Mouse (Mus musculus) olfactory bulb, adult 2 months (tissue): ENCODE data around the gene Syne3. TPM values are rescaled to one million over a fixed set of nuclear protein-coding genes. Genes with fewer than 3 reads are reported as not detected.

Experiments
- H3K27ac ChIP-seq: fragments of 200-500 bp; 2 replicates; pipeline ENCODE4 v1.5.1; 2012; ENCODE audit warnings: low read depth, low read length; ENCODE audit not compliant: insufficient read depth
- H3K4me1 ChIP-seq: fragments of 200-500 bp; 2 replicates; pipeline ENCODE4 v1.6.1; 2012; ENCODE audit warnings: low read length; ENCODE audit not compliant: control insufficient read depth, insufficient read depth
- H3K4me3 ChIP-seq: fragments of 200-500 bp; 2 replicates; pipeline ENCODE4 v1.5.1; 2012; ENCODE audit warnings: mild to moderate bottlenecking, low read depth, low read length, moderate library complexity; ENCODE audit not compliant: insufficient read depth
- CTCF ChIP-seq: fragments of 200-500 bp; IDR thresholded peaks from 2 replicates; pipeline ENCODE4 v1.5.1; 2012; ENCODE audit warnings: low read depth, mild to moderate bottlenecking, low read length, moderate library complexity; ENCODE audit not compliant: insufficient read depth
- POLR2A ChIP-seq: fragments of 200-500 bp; IDR thresholded peaks from 2 replicates; pipeline ENCODE4 v1.6.1; 2012; ENCODE audit warnings: mild to moderate bottlenecking, low read depth, low read length, moderate library complexity; ENCODE audit not compliant: insufficient read depth
- WGBS: fragments of 180-500 bp; shearing (Covaris S2); methylation state at CpG from one replicate; pipeline ENCODE4 v1.1.7; 2018; 5-methylcytosine and 5-hydroxymethylcytosine counted together
- polyA plus RNA-seq: library from polyadenylated mRNA; stranded (reverse); fragments of >200 nt; gene quantifications from 2 replicates; pipeline ENCODE4 v1.2.4, GENCODE M21; 2012; ENCODE audit warnings: low replicate concordance; ENCODE audit not compliant: missing spikeins, insufficient read depth, insufficient read length

The Syne3 gene
- polyA plus RNA-seq, 1 experiment: not detected

DNA sequence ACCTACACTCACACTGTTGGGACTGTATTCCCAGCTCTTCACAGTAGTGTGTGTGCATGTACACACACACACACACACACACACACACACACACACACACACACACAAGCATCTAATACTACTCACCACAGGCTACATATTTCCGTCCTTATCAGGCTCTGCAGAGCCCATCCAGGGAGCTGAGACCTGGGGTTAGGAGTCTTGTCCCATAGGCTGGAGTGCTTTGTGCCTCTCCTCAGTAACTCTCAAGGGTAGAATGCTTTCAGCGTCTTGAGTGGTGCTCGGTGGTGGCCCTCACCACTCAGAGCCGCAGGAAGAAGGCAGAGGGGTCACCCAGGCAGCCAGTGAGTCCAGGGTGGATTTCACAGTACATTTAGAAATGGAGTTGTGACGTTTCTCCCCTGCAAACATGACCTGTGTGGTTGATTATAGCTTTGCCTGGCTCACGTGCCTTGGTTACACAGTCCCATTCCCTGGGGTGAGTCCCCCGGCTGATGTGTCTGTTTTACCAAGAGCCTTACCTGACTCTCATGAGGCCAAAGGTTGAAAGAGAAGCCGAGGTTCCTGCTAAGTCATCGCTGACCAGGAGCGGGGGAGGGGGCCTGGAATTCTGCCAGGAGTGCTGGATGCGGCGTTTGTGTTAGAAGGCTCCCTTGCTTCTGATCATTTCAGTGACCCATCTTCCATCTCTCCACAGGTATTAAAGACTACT lies 30.1 kb upstream of the Syne3 start:
- H3K27ac ChIP-seq: no peak overlapping the region
- H3K4me3 ChIP-seq: no peak overlapping the region
- 60% methylated on average over 12 of the region's 12 CpGs for WGBS
- TF ChIP-seq CTCF (no peak), POLR2A (no peak)
- H3K4me1 ChIP-seq: peaks cover 30% of the 10 kb centered on the region

DNA sequence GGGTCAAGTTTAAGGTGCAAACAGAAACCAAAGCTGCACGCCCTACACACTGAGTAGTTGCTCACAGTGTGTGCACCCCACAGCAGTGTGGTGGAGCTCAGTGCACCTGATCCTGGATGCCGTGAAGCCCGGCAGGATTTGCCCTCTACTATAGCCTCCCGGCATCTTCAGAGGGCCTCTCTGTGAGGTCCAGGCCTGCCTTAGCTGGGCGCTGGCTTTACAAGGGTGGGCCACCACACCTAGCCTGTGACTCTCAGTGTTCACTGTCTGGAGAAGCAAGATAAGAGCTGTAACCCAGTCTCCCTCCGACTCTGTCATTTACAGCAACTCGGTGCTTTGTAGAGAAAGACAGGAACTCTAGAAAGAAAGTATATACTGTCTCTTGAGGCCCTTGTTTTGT lies 29.3 kb upstream of the Syne3 start:
- Histone ChIP-seq H3K27ac (no peak overlapping the region), H3K4me3 (no peak overlapping the region), H3K4me1 (peaks cover 35% of the 10 kb centered on the region)
- TF ChIP-seq CTCF (no peak), POLR2A (no peak)
- 85% methylated on average over 7 of the region's 7 CpGs for WGBS

DNA sequence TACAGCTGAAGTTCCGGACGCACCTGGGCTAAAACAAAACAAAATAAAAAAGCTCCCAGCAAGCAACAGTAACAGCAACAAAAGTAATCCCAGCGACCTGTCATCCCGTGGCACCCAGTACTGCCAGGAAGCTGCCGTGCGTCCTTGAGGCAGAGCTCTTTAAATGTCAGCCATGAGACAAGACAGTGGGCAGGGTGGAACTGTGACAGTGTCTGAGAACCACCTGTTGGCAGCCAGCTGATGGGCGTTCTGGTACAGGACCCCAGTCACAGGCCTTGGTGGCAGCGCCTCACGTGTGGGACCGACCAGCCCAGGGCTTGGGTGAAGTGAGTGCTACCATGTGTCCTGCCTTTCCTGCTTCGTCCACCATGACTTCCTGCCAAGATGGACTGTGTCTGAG lies 28.6 kb upstream of the Syne3 start:
- no peak for TF ChIP-seq POLR2A
- no peak for TF ChIP-seq CTCF
- peaks cover 37% of the 10 kb centered on the region for H3K4me1 ChIP-seq
- 89% methylated on average over 11 of the region's 11 CpGs for WGBS
- no peak overlapping the region for H3K27ac ChIP-seq
- H3K4me3 ChIP-seq: no peak overlapping the region

DNA sequence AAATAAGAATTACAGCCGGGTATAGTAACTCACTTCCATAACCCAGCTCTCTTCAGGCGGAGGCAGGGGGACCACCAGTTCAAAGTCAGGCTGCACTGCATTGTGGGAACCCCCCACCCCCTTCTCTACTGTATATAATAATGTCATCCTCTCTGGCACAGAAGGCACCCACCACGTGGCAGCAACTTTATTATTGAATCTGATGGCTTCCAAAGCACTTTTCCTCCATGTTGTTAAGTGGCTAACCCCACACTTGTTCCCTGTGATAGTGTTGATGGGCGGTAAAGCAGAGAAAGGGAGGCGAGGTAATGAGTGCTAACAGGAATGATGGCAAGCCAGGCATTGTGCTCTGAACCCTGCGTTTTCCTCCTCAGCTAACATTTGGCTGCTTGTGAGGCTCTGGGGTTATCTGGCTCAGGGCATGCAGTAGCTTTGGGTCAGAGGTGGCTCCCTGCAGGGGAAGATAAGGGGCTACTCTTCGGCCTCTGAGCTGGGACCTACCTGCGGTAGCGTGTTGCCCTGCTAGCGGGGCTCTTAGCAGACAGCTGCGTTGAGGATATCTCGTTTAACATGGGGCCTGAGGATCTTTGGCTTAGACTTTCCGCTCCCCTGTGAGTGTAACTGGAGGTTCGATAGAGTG lies 24.6 kb upstream of the Syne3 start:
- peak overlapping the region; percentile 76; the same call in 1 of the 2 replicates for H3K4me3 ChIP-seq

DNA sequence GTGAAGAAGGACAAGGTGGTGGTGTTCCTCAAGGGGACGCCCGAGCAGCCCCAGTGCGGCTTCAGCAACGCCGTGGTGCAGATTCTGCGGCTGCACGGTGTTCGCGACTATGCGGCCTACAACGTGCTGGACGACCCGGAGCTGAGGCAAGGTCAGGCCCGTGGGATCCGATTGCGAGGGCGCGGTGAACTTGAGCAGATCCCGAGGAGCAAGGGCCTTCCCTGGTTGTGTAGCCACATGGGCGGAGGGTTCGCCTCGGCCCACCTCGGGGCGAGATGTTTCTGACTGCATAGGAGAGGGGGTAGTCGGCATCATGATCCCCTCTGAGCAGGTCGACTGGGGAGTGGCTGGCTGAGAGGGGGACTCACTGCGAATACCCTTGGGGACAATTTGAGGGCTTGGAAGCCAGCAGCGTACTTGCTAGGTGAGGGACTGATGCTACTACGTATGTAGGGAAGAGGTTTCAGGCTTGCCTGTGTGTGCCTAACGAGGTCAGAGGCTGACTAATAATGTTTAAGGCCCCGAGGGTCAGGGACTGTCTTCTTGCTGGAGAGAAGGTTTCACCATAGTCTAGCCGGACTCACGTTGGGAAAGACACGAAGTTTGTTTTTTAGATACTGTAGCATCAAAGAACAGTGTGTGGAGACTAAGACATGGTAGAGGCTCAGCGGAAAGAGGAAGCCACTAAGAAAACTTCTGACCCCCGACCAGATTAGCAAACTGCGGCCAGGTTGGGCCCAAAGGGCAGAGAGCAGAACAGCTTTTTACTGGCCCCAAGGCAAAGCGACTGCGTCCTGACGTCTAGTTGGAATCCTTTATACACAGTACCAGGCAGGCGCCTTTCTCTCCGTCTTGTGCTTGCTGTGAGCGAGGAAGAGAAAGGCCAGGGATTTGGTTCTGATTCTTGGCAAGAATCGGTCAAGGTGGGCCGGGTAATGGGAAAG lies 23.5 kb upstream of the Syne3 start:
- 1% methylated on average over 45 of the region's 45 CpGs for WGBS
- no peak for TF ChIP-seq CTCF
- TF ChIP-seq POLR2A: no peak

More for the DNA sequence above, 24.6 kb upstream of the Syne3 start:
- Histone ChIP-seq H3K4me1 (peaks cover 29% of the 10 kb centered on the region), H3K27ac (no peak overlapping the region)
- no peak for TF ChIP-seq CTCF
- no peak for TF ChIP-seq POLR2A
- 62% methylated on average over 14 of the region's 14 CpGs for WGBS

DNA sequence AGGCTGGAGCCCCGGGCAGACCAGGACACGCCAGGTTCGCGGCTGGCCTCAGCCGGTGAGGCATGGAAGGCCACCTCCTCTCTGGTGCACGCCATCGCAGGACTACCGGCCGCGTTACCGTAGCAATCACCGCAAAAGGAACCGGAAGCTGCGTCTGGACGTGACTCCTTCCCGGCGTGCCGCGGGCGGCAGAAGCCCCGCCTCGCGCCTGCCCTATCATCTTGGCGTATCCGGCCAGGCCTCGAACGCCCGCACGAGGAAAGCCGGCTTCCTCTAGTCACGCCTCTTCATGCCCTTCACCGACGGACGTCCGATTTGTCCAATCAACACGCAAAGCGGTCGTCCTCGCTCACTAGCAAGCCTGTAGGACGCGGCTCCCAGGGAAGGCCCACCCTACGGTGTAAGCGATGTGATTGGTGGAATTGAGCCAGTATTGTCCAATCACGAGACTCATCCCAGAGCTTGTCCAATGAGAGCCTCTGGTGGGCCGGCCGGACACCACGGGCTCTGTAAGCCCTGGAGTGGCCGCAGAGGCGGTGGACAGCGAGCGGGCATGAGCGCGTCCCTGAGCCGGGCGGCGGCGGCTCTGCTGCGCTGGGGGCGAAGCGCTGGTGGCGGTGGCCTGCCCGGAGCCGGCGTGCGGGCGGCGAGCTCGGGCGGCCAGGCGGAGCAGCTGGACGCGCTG lies 22.7 kb upstream of the Syne3 start, which contains the start of gene Glrx5:
Gene Glrx5, plus strand, starts transcription at position 542 of the 685 bp plus-strand sequence.
- under 1% methylated on average over 72 of the region's 72 CpGs for WGBS

More for the DNA sequence above, 23.5 kb upstream of the Syne3 start:
- peak overlapping the region; percentile 76 for H3K4me3 ChIP-seq
- peak overlapping the region; percentile 46 for H3K27ac ChIP-seq
- peaks cover 25% of the 10 kb centered on the region for H3K4me1 ChIP-seq

DNA sequence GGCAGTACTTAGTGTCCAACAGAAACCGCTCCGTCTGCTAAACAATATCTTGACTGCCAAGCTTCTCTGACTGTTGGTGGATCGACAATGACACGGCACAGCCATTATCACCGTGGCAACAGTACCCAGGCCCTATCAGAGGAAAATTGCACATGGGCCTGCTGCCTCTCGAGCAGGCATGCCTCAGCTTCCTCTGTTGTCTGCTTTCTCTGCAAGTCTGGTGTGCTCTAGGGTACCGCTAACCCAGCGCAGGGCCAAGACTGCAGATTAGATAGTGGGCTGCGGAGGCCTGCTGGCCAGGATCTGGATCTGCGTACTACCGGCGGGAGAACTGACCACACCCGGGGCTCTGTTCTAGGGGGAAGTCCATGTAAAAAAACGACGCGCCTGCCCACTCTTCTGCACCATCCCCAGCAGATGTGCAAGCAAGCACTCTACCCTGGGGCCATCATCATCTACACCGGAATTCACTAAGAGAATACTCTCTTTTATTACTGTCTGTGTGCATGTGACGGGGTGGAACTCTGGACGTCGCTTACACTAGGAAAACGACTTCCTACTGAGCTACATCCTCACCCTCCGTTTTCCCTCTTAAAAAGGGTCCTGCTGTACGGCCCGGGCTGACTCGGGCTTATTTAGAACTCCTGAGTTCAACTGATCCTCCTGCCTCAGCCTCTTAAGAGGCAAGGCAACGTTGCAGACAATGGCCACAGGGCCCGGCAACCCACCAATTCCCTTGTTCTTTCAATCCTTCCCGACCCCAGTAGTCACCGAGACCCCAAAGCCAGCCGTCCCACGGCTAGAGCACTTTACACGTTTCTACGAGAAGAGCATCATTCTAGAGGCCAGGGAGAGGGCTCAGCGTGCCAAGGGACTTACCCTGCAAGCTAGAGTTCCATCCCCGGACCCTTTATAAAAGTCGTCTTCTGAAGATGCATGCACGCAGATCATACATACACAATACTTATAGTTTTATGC lies 21.8 kb upstream of the Syne3 start:
- H3K27ac ChIP-seq: peak overlapping the region; percentile 65
- H3K4me3 ChIP-seq: peak overlapping the region; percentile 81
- 3% methylated on average over 37 of the region's 37 CpGs for WGBS
- TF ChIP-seq POLR2A (no peak), CTCF (no peak)
- peaks cover 25% of the 10 kb centered on the region for H3K4me1 ChIP-seq

More for the DNA sequence above, 22.7 kb upstream of the Syne3 start, which contains the start of gene Glrx5:
- Histone ChIP-seq H3K27ac (peak within 1 kb of the TSS; percentile 65), H3K4me1 (peaks cover 25% of the 10 kb centered on the region), H3K4me3 (peak within 1 kb of the TSS; percentile 81)
- TF ChIP-seq CTCF (no peak), POLR2A (peak; percentile 85)
